8 mouse cellular contexts compared by ENCODE assay signal in the genomic region with DNA sequence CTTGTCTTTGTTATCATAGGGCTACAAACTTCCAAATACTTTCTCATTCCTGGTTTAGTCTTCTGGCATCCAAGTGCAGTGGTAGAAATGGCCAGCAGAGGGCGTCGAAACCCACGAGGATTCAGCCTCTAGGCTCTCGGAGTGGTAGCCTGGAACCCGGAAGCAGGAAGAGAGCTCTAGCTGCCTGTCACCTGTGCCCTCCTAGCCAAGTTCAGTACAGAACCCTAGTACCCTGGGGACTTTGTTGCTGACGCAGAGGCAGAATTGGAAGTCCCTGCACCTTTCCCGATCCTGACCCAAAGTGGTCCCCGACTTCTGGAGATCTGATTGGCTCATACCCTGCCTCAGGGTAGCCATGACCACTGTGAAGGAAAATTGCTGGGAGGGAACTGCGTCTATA. TPM values are rescaled to one million over a fixed set of nuclear protein-coding genes. Genes with fewer than 3 reads are reported as not detected.
A peak's percentile ranks its signal among the peaks of the same experiment; 100 is the strongest.
DNase-seq lines count a peak whose midpoint lies in the region; ATAC-seq and TF ChIP-seq lines count a peak whose summit lies in the region.

No protein-coding gene starts in this region.

- peak; percentile 96 for TF ChIP-seq CTCF in lung, adult 2 months (IDR thresholded peaks at IDR 0.05; ENCODE audit: insufficient read depth, low read length)

- peak; percentile 82 for ATAC-seq in forebrain, embryonic 15.5 days (replicated peaks)
- ATAC-seq in neutrophil, adult 5-6 weeks (ENCODE audit: extremely low read depth, insufficient number of reproducible peaks, low FRiP score, poor library complexity, severe bottlenecking): peak; percentile 96

- intact Hi-C loops in heart, postnatal 25 days (cut with DNase I): loop anchor here (1.0 kb wide), 2 partner anchors 155 to 241 kb away; no protein-coding TSS in a partner anchor

- no peaks in the 10 kb centered on the region for H3K27me3 ChIP-seq in forebrain, embryonic 15.5 days

- TF ChIP-seq POLR2A in lung, adult 2 months (IDR thresholded peaks at IDR 0.05; ENCODE audit: borderline replicate concordance, extremely low read depth, low read depth, low read length): no peak

- WGBS in forebrain, embryonic 15.5 days: 14% methylated on average over 9 of the region's 9 CpGs
- 9% methylated on average over 9 of the region's 9 CpGs for WGBS in lung, adult 2 months

- peak; percentile 78 for DNase-seq in ES-E14 (ENCODE audit: low read depth, low spot score)
- peak; percentile 55 for DNase-seq in cerebellum, adult 11-12 months
- peak; percentile 61 for DNase-seq in heart, postnatal 25 days (ENCODE audit: low spot score)
- peak; percentile 74 to 95 for DNase-seq in layer of hippocampus, adult 18-20 months (ENCODE audit: low spot score in 2 of 2)
- DNase-seq in lung, adult 2 months: peak; percentile 88
- peak; percentile 69 to 77 for DNase-seq in thymus, adult 18-20 months

- no peaks in the 10 kb centered on the region for H3K9me3 ChIP-seq in ES-E14 (ENCODE audit: control insufficient read depth, insufficient read depth, low read depth, low read length)
- H3K9me3 ChIP-seq in forebrain, embryonic 15.5 days: no peaks in the 10 kb centered on the region

- H3K4me3 ChIP-seq in ES-E14 (ENCODE audit: insufficient read depth in 1 of 2, low read depth in 1 of 2, low read length in 2 of 2, poor library complexity in 1 of 2, severe bottlenecking in 1 of 2): peak overlapping the region in 1 of 2 experiments; percentile 15; a peak in 1 of 4 replicates
- H3K4me3 ChIP-seq in forebrain, embryonic 15.5 days: peak overlapping the region; percentile 36
- peak overlapping the region; percentile 11 for H3K4me3 ChIP-seq in lung, adult 2 months (replicated peaks; ENCODE audit: extremely low read depth, low read depth, low read length)

- H3K4me1 ChIP-seq in ES-E14 (ENCODE audit: control insufficient read depth in 2 of 2, insufficient read depth in 2 of 2, low read length in 2 of 2, poor library complexity in 1 of 2): peaks cover 0 to 4% of the 10 kb centered on the region in 2 experiments; a peak in 1 of 4 replicates
- H3K4me1 ChIP-seq in forebrain, embryonic 15.5 days: peaks cover 3% of the 10 kb centered on the region
- H3K4me1 ChIP-seq in lung, adult 2 months (ENCODE audit: control insufficient read depth, insufficient read depth, low read length): no peaks in the 10 kb centered on the region

- H3K27ac ChIP-seq in ES-E14 (ENCODE audit: insufficient read depth, low read depth, low read length, poor library complexity, severe bottlenecking): no peak overlapping the region
- no peak overlapping the region for H3K27ac ChIP-seq in forebrain, embryonic 15.5 days (replicated peaks)

- H3K4me2 ChIP-seq in forebrain, embryonic 15.5 days (replicated peaks): peak overlapping the region; percentile 47

- in situ Hi-C loops in ES-E14 (cut with MboI; ENCODE audit: low sequenced_read_pairs in 2 of 2, unreplicated experiment in 2 of 2): loop anchor here (10.0 to 25.0 kb wide), 2 partner anchors 238 to 250 kb away; no protein-coding TSS in a partner anchor

- no peaks in the 10 kb centered on the region for H3K36me3 ChIP-seq in ES-E14 (ENCODE audit: control insufficient read depth, insufficient read depth, low read length, poor library complexity, severe bottlenecking)
- no peaks in the 10 kb centered on the region for H3K36me3 ChIP-seq in forebrain, embryonic 15.5 days

- H3K9ac ChIP-seq in ES-E14 (ENCODE audit: insufficient read depth, low read depth, low read length, poor library complexity, severe bottlenecking): peak overlapping the region; percentile 70; the same call in 1 of the 2 replicates
- H3K9ac ChIP-seq in forebrain, embryonic 15.5 days (replicated peaks): peak overlapping the region; percentile 42; the same call in 1 of the 2 replicates

TF ChIP-seq in ES-E14, 5 proteins besides CTCF, POLR2A, EP300 and RAD21:
- no peak for TF ChIP-seq ZNF384 (IDR thresholded peaks at IDR 0.05; ENCODE audit: low read depth, low read length)
- TF ChIP-seq CHD2 (IDR thresholded peaks at IDR 0.05; ENCODE audit: low read depth, low read length): no peak
- no peak for TF ChIP-seq MAFK (IDR thresholded peaks at IDR 0.05; ENCODE audit: insufficient read depth, low read depth, low read length)
- TF ChIP-seq HCFC1 (IDR thresholded peaks at IDR 0.05; ENCODE audit: borderline replicate concordance, insufficient read depth, low read length): no peak
- peak; percentile 91 for TF ChIP-seq ZC3H11A (IDR thresholded peaks at IDR 0.05; ENCODE audit: borderline replicate concordance, low read depth, low read length)

RNA-seq across cellular contexts. Expression of gene Cmip, which starts 32.2 kb away (rescaled TPM):
- 24.5 and 26.3 TPM in 2 replicates for total RNA-seq in ES-E14 (2012; rRNA removed)
- polyA plus RNA-seq in forebrain, embryonic 15.5 days (2015; fragmentation: Nextera tagmentation; extraction: Ambion mirVana): 83.8 and 113 TPM in 2 replicates
- 10 to 100 TPM; 21.3 to 24.0 TPM for total RNA-seq in heart, postnatal 25 days (2021)
- 100 to 1,000 TPM; 275 to 296 TPM for total RNA-seq in layer of hippocampus, adult 18-20 months (2021)
- 53.1 and 62.3 TPM in 2 replicates for polyA plus RNA-seq in lung, adult 2 months (2012; rRNA removed)
- total RNA-seq in neutrophil, adult 5-6 weeks (2017): 70.7 and 74.6 TPM in 2 replicates
